In the genomic region with DNA sequence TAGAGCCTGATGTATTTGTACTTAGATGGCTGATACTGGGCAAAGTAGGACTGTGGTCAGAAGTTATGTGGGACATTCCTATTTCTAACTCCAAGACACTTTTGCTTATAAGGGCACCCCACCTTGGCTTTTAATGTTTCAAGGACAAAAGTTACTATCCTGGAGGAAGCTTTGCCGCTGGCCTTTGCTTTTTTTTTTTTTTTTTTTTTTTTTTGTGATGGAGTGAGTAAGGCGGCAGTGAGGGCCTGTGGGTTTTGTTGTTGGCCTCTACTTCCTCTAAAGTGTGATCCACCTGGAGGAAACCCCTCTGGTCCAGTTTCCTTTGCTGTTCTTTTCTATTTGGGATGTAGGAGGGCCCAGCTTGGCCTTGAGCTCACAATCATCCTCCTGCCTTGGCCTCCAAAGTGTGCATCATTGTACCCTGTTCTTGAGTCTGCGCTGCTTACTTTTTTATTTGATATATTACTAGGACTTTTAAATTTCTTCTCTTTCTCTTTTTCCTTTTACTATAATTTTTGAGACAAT, we compare ENCODE assay signal across 8 mouse cellular contexts. TPM values are rescaled to one million over a fixed set of nuclear protein-coding genes. Genes with fewer than 3 reads are reported as not detected.
DNase-seq lines count a peak whose midpoint lies in the region; ATAC-seq and TF ChIP-seq lines count a peak whose summit lies in the region.

No protein-coding gene starts in this region.

- WGBS in heart, embryonic 12.5 days: 78% methylated on average over 3 of the region's 3 CpGs
- 84% methylated on average over 3 of the region's 3 CpGs for WGBS in hindbrain, embryonic 11.5 days
- WGBS in midbrain, embryonic 10.5 days: 76% methylated on average over 3 of the region's 3 CpGs

- H3K4me1 ChIP-seq in heart, embryonic 12.5 days (replicated peaks): peaks cover 9% of the 10 kb centered on the region
- H3K4me1 ChIP-seq in ES-E14 (ENCODE audit: control insufficient read depth in 2 of 2, insufficient read depth in 2 of 2, low read length in 2 of 2, poor library complexity in 1 of 2): peaks cover 2 to 5% of the 10 kb centered on the region in 2 experiments; a peak in 3 of 4 replicates
- peaks cover 4% of the 10 kb centered on the region for H3K4me1 ChIP-seq in hindbrain, embryonic 11.5 days (replicated peaks; ENCODE audit: control insufficient read depth, insufficient read depth, low read length)
- peaks cover 24% of the 10 kb centered on the region for H3K4me1 ChIP-seq in midbrain, embryonic 10.5 days

- peaks cover 34% of the 10 kb centered on the region for H3K36me3 ChIP-seq in heart, embryonic 12.5 days
- peaks cover 11% of the 10 kb centered on the region for H3K36me3 ChIP-seq in ES-E14 (ENCODE audit: control insufficient read depth, insufficient read depth, low read length, poor library complexity, severe bottlenecking)
- 0 out of 2 replicates have a peak, but pooled peaks cover 9% of the 10 kb centered on the region for H3K36me3 ChIP-seq in hindbrain, embryonic 11.5 days (ENCODE audit: control insufficient read depth, insufficient read depth, low read length)
- H3K36me3 ChIP-seq in midbrain, embryonic 10.5 days: peaks cover 59% of the 10 kb centered on the region

- in situ Hi-C loops in ES-E14 (cut with MboI; ENCODE audit: low sequenced_read_pairs in 2 of 2, unreplicated experiment in 2 of 2): no loop called here

- no peak for DNase-seq in heart, postnatal 4 days
- DNase-seq in ES-E14 (ENCODE audit: low read depth, low spot score): no peak
- no peak for DNase-seq in hindbrain, embryonic 11.5 days (ENCODE audit: low spot score)
- DNase-seq in midbrain, embryonic 10.5 days (ENCODE audit: low spot score): no peak
- DNase-seq in spleen, adult 18-20 months: no peak
- no peak for DNase-seq in thymus, postnatal 25 days
- DNase-seq in left cerebral cortex, postnatal 10 days (ENCODE audit: extremely low spot score in 1 of 2, low spot score in 2 of 2): no peak

- intact Hi-C loops in left cerebral cortex, postnatal 10 days (cut with DNase I): loop anchor here (5.0 kb wide), 1 partner anchor 37 kb away; no protein-coding TSS in a partner anchor

- H3K9me3 ChIP-seq in heart, embryonic 12.5 days (replicated peaks): no peaks in the 10 kb centered on the region
- H3K9me3 ChIP-seq in ES-E14 (ENCODE audit: control insufficient read depth, insufficient read depth, low read depth, low read length): no peaks in the 10 kb centered on the region
- H3K9me3 ChIP-seq in hindbrain, embryonic 11.5 days (ENCODE audit: control insufficient read depth, low read length): no peaks in the 10 kb centered on the region
- H3K9me3 ChIP-seq in midbrain, embryonic 10.5 days (replicated peaks): no peaks in the 10 kb centered on the region

- peak overlapping the region; percentile 91 for H3K4me2 ChIP-seq in heart, embryonic 12.5 days
- H3K4me2 ChIP-seq in hindbrain, embryonic 11.5 days (replicated peaks; ENCODE audit: low read depth, low read length): peak overlapping the region; percentile 91

- peak overlapping the region; percentile 99 for H3K4me3 ChIP-seq in heart, embryonic 12.5 days
- peak overlapping the region; percentile 70 to 88 for H3K4me3 ChIP-seq in ES-E14 (ENCODE audit: insufficient read depth in 1 of 2, low read depth in 1 of 2, low read length in 2 of 2, poor library complexity in 1 of 2, severe bottlenecking in 1 of 2)
- H3K4me3 ChIP-seq in hindbrain, embryonic 11.5 days (ENCODE audit: low read depth, low read length): peak overlapping the region; percentile 89
- H3K4me3 ChIP-seq in midbrain, embryonic 10.5 days: peak overlapping the region; percentile 76

- no peak for ATAC-seq in heart, embryonic 12.5 days (ENCODE audit: insufficient number of reproducible peaks, low FRiP score)
- ATAC-seq in hindbrain, embryonic 11.5 days (ENCODE audit: low FRiP score): no peak

- H3K27ac ChIP-seq in heart, embryonic 12.5 days (ENCODE audit: poor library complexity, severe bottlenecking): 0 out of 2 replicates have a peak overlapping the region, but pooled peaks have one; percentile 96
- H3K27ac ChIP-seq in ES-E14 (ENCODE audit: insufficient read depth, low read depth, low read length, poor library complexity, severe bottlenecking): peak overlapping the region; percentile 96; the same call in 1 of the 2 replicates
- peak overlapping the region; percentile 95; the same call in 1 of the 2 replicates for H3K27ac ChIP-seq in hindbrain, embryonic 11.5 days (ENCODE audit: low read depth, low read length)
- H3K27ac ChIP-seq in midbrain, embryonic 10.5 days (replicated peaks): peak overlapping the region; percentile 92

- H3K9ac ChIP-seq in heart, embryonic 12.5 days: peak overlapping the region; percentile 100
- H3K9ac ChIP-seq in ES-E14 (ENCODE audit: insufficient read depth, low read depth, low read length, poor library complexity, severe bottlenecking): peak overlapping the region; percentile 90; the same call in 1 of the 2 replicates
- H3K9ac ChIP-seq in hindbrain, embryonic 11.5 days (ENCODE audit: low read depth, low read length): peak overlapping the region; percentile 95; the same call in 1 of the 2 replicates

- H3K27me3 ChIP-seq in heart, embryonic 12.5 days (replicated peaks): no peaks in the 10 kb centered on the region
- H3K27me3 ChIP-seq in hindbrain, embryonic 11.5 days (ENCODE audit: control insufficient read depth, insufficient read depth, low read length): no peaks in the 10 kb centered on the region
- no peaks in the 10 kb centered on the region for H3K27me3 ChIP-seq in midbrain, embryonic 10.5 days (ENCODE audit: low read depth, poor library complexity, severe bottlenecking)

TF ChIP-seq in ES-E14, 5 proteins besides CTCF, POLR2A, EP300 and RAD21:
- TF ChIP-seq CHD2 (IDR thresholded peaks at IDR 0.05; ENCODE audit: low read depth, low read length) (0 out of 2 replicates have a peak, but pooled peaks have one; percentile 12), MAFK (IDR thresholded peaks at IDR 0.05; ENCODE audit: insufficient read depth, low read depth, low read length) (no peak), ZNF384 (IDR thresholded peaks at IDR 0.05; ENCODE audit: low read depth, low read length) (peak; percentile 77), HCFC1 (IDR thresholded peaks at IDR 0.05; ENCODE audit: borderline replicate concordance, insufficient read depth, low read length) (no peak), ZC3H11A (IDR thresholded peaks at IDR 0.05; ENCODE audit: borderline replicate concordance, low read depth, low read length) (no peak)

RNA-seq across cellular contexts. Expression of a gene that starts 3.0 kb away (rescaled TPM):
- 17.0 and 17.7 TPM in 2 replicates for polyA plus RNA-seq in heart, embryonic 12.5 days (2016; fragmentation: Nextera tagmentation; extraction: Ambion mirVana)
- 10 to 100 TPM; 42.3 to 43.2 TPM for total RNA-seq in heart, postnatal 4 days (2021)
- 38.4 and 42.0 TPM in 2 replicates for total RNA-seq in ES-E14 (2012; rRNA removed)
- 16.9 and 20.2 TPM in 2 replicates for polyA plus RNA-seq in hindbrain, embryonic 11.5 days (2014; fragmentation: Nextera tagmentation; extraction: Ambion mirVana)
- polyA plus RNA-seq in midbrain, embryonic 10.5 days (2016; fragmentation: Nextera tagmentation; extraction: Ambion mirVana): 15.8 and 19.0 TPM in 2 replicates
- 10 to 100 TPM; 48.9 to 51.4 TPM for total RNA-seq in left cerebral cortex, postnatal 10 days (2021)

RNA-seq across cellular contexts. Expression of a gene that starts 46.5 kb away (rescaled TPM):
- 15.3 and 15.8 TPM in 2 replicates for polyA plus RNA-seq in heart, embryonic 12.5 days (2016; fragmentation: Nextera tagmentation; extraction: Ambion mirVana)
- 1 to 10 TPM; 7.8 to 9.3 TPM for total RNA-seq in heart, postnatal 4 days (2021)
- total RNA-seq in ES-E14 (2012; rRNA removed): 20.2 and 28.5 TPM in 2 replicates
- 20.0 and 21.0 TPM in 2 replicates for polyA plus RNA-seq in hindbrain, embryonic 11.5 days (2014; fragmentation: Nextera tagmentation; extraction: Ambion mirVana)
- polyA plus RNA-seq in midbrain, embryonic 10.5 days (2016; fragmentation: Nextera tagmentation; extraction: Ambion mirVana): 16.7 and 17.7 TPM in 2 replicates
- total RNA-seq in left cerebral cortex, postnatal 10 days (2021): 10 to 100 TPM; 22.6 to 24.6 TPM

RNA-seq across cellular contexts. Expression of a gene that starts 52.1 kb away (rescaled TPM):
- 71.7 and 73.4 TPM in 2 replicates for polyA plus RNA-seq in heart, embryonic 12.5 days (2016; fragmentation: Nextera tagmentation; extraction: Ambion mirVana)
- total RNA-seq in heart, postnatal 4 days (2021): 10 to 100 TPM; 89.1 to 98.5 TPM
- 26.7 and 31.9 TPM in 2 replicates for total RNA-seq in ES-E14 (2012; rRNA removed)
- polyA plus RNA-seq in hindbrain, embryonic 11.5 days (2014; fragmentation: Nextera tagmentation; extraction: Ambion mirVana): 56.3 and 60.0 TPM in 2 replicates
- polyA plus RNA-seq in midbrain, embryonic 10.5 days (2016; fragmentation: Nextera tagmentation; extraction: Ambion mirVana): 75.7 and 76.4 TPM in 2 replicates
- total RNA-seq in left cerebral cortex, postnatal 10 days (2021): 100 to 1,000 TPM; 148 TPM

RNA-seq across cellular contexts. Expression of a gene that starts 55.0 kb away (rescaled TPM):
- polyA plus RNA-seq in heart, embryonic 12.5 days (2016; fragmentation: Nextera tagmentation; extraction: Ambion mirVana): 0.18 TPM in 1 of 2 replicates, not detected in the other
- total RNA-seq in heart, postnatal 4 days (2021): under 1 TPM; 0.14 to 0.19 TPM
- 0.45 and 0.63 TPM in 2 replicates for total RNA-seq in ES-E14 (2012; rRNA removed)
- polyA plus RNA-seq in hindbrain, embryonic 11.5 days (2014; fragmentation: Nextera tagmentation; extraction: Ambion mirVana): 13.3 TPM in 2 replicates
- 3.5 and 7.1 TPM in 2 replicates for polyA plus RNA-seq in midbrain, embryonic 10.5 days (2016; fragmentation: Nextera tagmentation; extraction: Ambion mirVana)
- total RNA-seq in left cerebral cortex, postnatal 10 days (2021): 100 to 1,000 TPM; 226 to 231 TPM
